Mouse (Mus musculus) forebrain, embryonic 11.5 days (tissue): Measurements from ENCODE around the gene Gan. TPM values are rescaled to one million over a fixed set of nuclear protein-coding genes. Genes with fewer than 3 reads are reported as not detected.

Experiments used
- ATAC-seq: fragments of 200-750 bp; cut with Nextera tagmentation; replicated peaks from 2 replicates; pipeline ENCODE4 v1.8.0; 2017; ENCODE audit warnings: moderate TSS enrichment; ENCODE audit not compliant: low FRiP score
- DNase-seq: peaks from one replicate; pipeline ENCODE4 v3.0.0-alpha.2; 2017; ENCODE audit warnings: low spot score
- H3K27ac ChIP-seq: fragments of 300-500 bp; sonication (generic); 2 replicates; pipeline ENCODE4 v1.5.1; 2014; ENCODE audit warnings: low read depth, low read length
- H3K27me3 ChIP-seq: fragments of 300-500 bp; sonication (generic); 2 replicates; pipeline ENCODE4 v1.6.1; 2014; ENCODE audit warnings: mild to moderate bottlenecking, low read length, mixed read lengths; ENCODE audit not compliant: control insufficient read depth, insufficient read depth
- H3K36me3 ChIP-seq: fragments of 300-500 bp; sonication (generic); 2 replicates; pipeline ENCODE4 v1.6.1; 2014; ENCODE audit warnings: mild to moderate bottlenecking, low read length, moderate library complexity, mixed read lengths; ENCODE audit not compliant: control insufficient read depth, insufficient read depth
- H3K4me1 ChIP-seq: fragments of 300-500 bp; sonication (generic); replicated peaks from 2 replicates; pipeline ENCODE4 v1.6.1; 2014; ENCODE audit warnings: low read length, mixed read lengths; ENCODE audit not compliant: control insufficient read depth, insufficient read depth
- H3K4me2 ChIP-seq: fragments of 300-500 bp; sonication (generic); 2 replicates; pipeline ENCODE4 v1.6.1; 2014; ENCODE audit warnings: low read depth, mild to moderate bottlenecking, low read length, moderate library complexity, mixed read lengths; ENCODE audit not compliant: severe bottlenecking
- H3K4me3 ChIP-seq: fragments of 300-500 bp; sonication (generic); 2 replicates; pipeline ENCODE4 v1.5.1; 2014; ENCODE audit warnings: low read depth, low read length
- H3K9ac ChIP-seq: fragments of 300-500 bp; sonication (generic); 2 replicates; pipeline ENCODE4 v1.6.1; 2014; ENCODE audit warnings: low read length
- H3K9me3 ChIP-seq: fragments of 300-500 bp; sonication (generic); 2 replicates; pipeline ENCODE4 v1.6.1; 2016; ENCODE audit warnings: low read length, mixed read lengths; ENCODE audit not compliant: control insufficient read depth
- WGBS: fragments of 180-500 bp; shearing (Covaris S2); extraction: QIAGEN DNeasy Blood & Tissue Kit; methylation state at CpG from one replicate; pipeline ENCODE4 v1.1.7; 2014; 5-methylcytosine and 5-hydroxymethylcytosine counted together
- polyA plus RNA-seq: library from polyadenylated mRNA; unstranded; fragments of >200 nt; fragmentation: Nextera tagmentation; extraction: Ambion mirVana; gene quantifications from 2 replicates; pipeline ENCODE4 v1.2.1, GENCODE M21; 2014

Gan gene
- polyA plus RNA-seq, 1 experiment from 2014 or later, result 3.4 TPM

- WGBS, result under 1% methylated on average over 65 of the region's 65 CpGs
- peak within 1 kb of the TSS; percentile 95 for H3K4me3 ChIP-seq
- peak within 1 kb of the TSS; percentile 70 for H3K27ac ChIP-seq
- H3K9ac ChIP-seq, result peak within 1 kb of the TSS; percentile 95
- peaks cover 32% of the 10 kb centered on the region; the same call in 1 of the 2 replicates for H3K4me1 ChIP-seq
- peak within 1 kb of the TSS; percentile 91 for H3K4me2 ChIP-seq
- H3K27me3 ChIP-seq, result no peaks in the 10 kb centered on the region
- ATAC-seq, result peak; percentile 28; the same call in 1 of the 2 replicates
- no peaks in the 10 kb centered on the region for H3K36me3 ChIP-seq
- DNase-seq, result peak; percentile 74
- H3K9me3 ChIP-seq, result no peaks in the 10 kb centered on the region
Measured at GRCm38 (mm10) chr8:117257029-117257820, 99.3 kb downstream of the Gan start, which contains the start of gene Cmip. Gene Cmip (plus strand): TSS chr8:117257064.

- no peaks in the 10 kb centered on the region for H3K9me3 ChIP-seq
- ATAC-seq, result 0 out of 2 replicates have a peak, but pooled peaks have one; percentile 24
Measured at GRCm38 (mm10) chr8:117257821-117258575, 100.1 kb downstream of the Gan start.

GRCm38 (mm10) chr8:117258576-117259040 is 100.7 kb downstream of the Gan start:
- peak overlapping the region; percentile 95 for H3K9ac ChIP-seq
- WGBS, result 67% methylated on average over 6 of the region's 6 CpGs
- no peaks in the 10 kb centered on the region for H3K9me3 ChIP-seq
- DNase-seq, result no peak
- H3K4me3 ChIP-seq, result peak overlapping the region; percentile 95
- H3K36me3 ChIP-seq, result no peaks in the 10 kb centered on the region
- ATAC-seq, result no peak
- peak overlapping the region; percentile 66 for H3K27ac ChIP-seq
- peak overlapping the region; percentile 91 for H3K4me2 ChIP-seq
- H3K4me1 ChIP-seq, result peaks cover 34% of the 10 kb centered on the region; the same call in 1 of the 2 replicates
- H3K27me3 ChIP-seq, result no peaks in the 10 kb centered on the region

More at GRCm38 (mm10) chr8:117257821-117258575, 100.1 kb downstream of the Gan start:
- DNase-seq, result peak; percentile 79
- WGBS, result 6% methylated on average over 22 of the region's 22 CpGs
- H3K27me3 ChIP-seq, result no peaks in the 10 kb centered on the region
- no peaks in the 10 kb centered on the region for H3K36me3 ChIP-seq
- H3K4me3 ChIP-seq, result peak overlapping the region; percentile 95
- peak overlapping the region; percentile 95 for H3K9ac ChIP-seq
- H3K4me1 ChIP-seq, result peaks cover 33% of the 10 kb centered on the region; the same call in 1 of the 2 replicates
- peak overlapping the region; percentile 91 for H3K4me2 ChIP-seq
- H3K27ac ChIP-seq, result peak overlapping the region; percentile 70

GRCm38 (mm10) chr8:117259431-117260001 is 101.6 kb downstream of the Gan start:
- ATAC-seq, result no peak
- Histone ChIP-seq H3K4me2 (peak overlapping the region; percentile 91), H3K9me3 (no peaks in the 10 kb centered on the region), H3K4me3 (peak overlapping the region; percentile 95), H3K9ac (peak overlapping the region; percentile 95), H3K36me3 (no peaks in the 10 kb centered on the region), H3K27me3 (no peaks in the 10 kb centered on the region), H3K27ac (no peak overlapping the region), H3K4me1 (peaks cover 34% of the 10 kb centered on the region; the same call in 1 of the 2 replicates)
- 65% methylated on average over 11 of the region's 11 CpGs for WGBS
- DNase-seq, result no peak

- WGBS, result 22% methylated on average over 14 of the region's 14 CpGs
- peaks cover 34% of the 10 kb centered on the region; the same call in 1 of the 2 replicates for H3K4me1 ChIP-seq
- H3K4me3 ChIP-seq, result peak overlapping the region; percentile 18
- H3K9ac ChIP-seq, result peak overlapping the region; percentile 52
- no peak for ATAC-seq
- no peaks in the 10 kb centered on the region for H3K9me3 ChIP-seq
- peak overlapping the region; percentile 53 for H3K27ac ChIP-seq
- H3K36me3 ChIP-seq, result no peaks in the 10 kb centered on the region
- H3K4me2 ChIP-seq, result peak overlapping the region; percentile 91
- peak; percentile 61 for DNase-seq
- no peaks in the 10 kb centered on the region for H3K27me3 ChIP-seq
Measured at GRCm38 (mm10) chr8:117260234-117260929, 102.4 kb downstream of the Gan start.

- ATAC-seq (no peak), DNase-seq (no peak)
- 31% methylated on average over 14 of the region's 14 CpGs for WGBS
- Histone ChIP-seq H3K36me3 (no peaks in the 10 kb centered on the region), H3K9me3 (no peaks in the 10 kb centered on the region), H3K4me2 (peak overlapping the region; percentile 91), H3K4me1 (peaks cover 34% of the 10 kb centered on the region; the same call in 1 of the 2 replicates), H3K27me3 (no peaks in the 10 kb centered on the region), H3K4me3 (peak overlapping the region; percentile 18), H3K27ac (peak overlapping the region; percentile 53; the same call in 1 of the 2 replicates), H3K9ac (peak overlapping the region; percentile 52)
Measured at GRCm38 (mm10) chr8:117260930-117261475, 103.1 kb downstream of the Gan start.

- Histone ChIP-seq H3K9ac (no peak overlapping the region), H3K4me1 (peaks cover 34% of the 10 kb centered on the region; the same call in 1 of the 2 replicates), H3K4me3 (0 out of 2 replicates have a peak overlapping the region, but pooled peaks have one; percentile 18)
Measured at GRCm38 (mm10) chr8:117261702-117262101, 103.8 kb downstream of the Gan start.

More at GRCm38 (mm10) chr8:117261702-117262101, 103.8 kb downstream of the Gan start:
- Histone ChIP-seq H3K4me2 (peak overlapping the region; percentile 91; the same call in 1 of the 2 replicates), H3K27ac (no peak overlapping the region), H3K36me3 (no peaks in the 10 kb centered on the region), H3K27me3 (no peaks in the 10 kb centered on the region), H3K9me3 (no peaks in the 10 kb centered on the region)
- WGBS, result 24% methylated on average over 9 of the region's 9 CpGs
- ATAC-seq (no peak), DNase-seq (no peak)
